Mouse (Mus musculus) embryonic fibroblast, embryonic 13.5 days (primary cell): Measurements from ENCODE around the gene Tnfrsf8.

Source experiments
- CTCF ChIP-seq: IDR thresholded peaks from 2 replicates; pipeline ENCODE4 v1.5.1; 2011; ENCODE audit warnings: mild to moderate bottlenecking, control low read depth, low read length, moderate library complexity, borderline replicate concordance; ENCODE audit not compliant: insufficient read depth
- POLR2A ChIP-seq: IDR thresholded peaks from 2 replicates; pipeline ENCODE4 v1.6.1; 2011; ENCODE audit warnings: low read depth, mild to moderate bottlenecking, control low read depth, low read length, moderate library complexity

DNA sequence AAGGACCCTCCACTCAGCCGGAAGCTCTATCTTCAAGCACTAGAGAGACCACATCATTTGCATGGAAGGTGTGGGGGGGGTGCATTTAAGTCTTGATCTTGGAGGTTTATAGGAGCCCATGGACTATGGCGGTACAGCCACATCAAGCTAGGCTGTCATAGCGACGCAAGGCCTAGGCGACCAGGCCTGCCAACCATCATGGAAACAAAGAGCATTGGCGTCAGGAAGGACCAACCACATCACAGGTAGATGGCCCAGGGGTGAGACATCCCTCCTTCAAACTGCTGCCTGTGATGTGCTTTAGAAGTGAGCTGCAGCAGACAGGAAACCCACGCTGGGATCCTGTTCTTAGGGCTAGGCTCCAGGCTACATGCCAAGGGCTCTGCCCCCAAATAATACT lies 78.9 kb downstream of the Tnfrsf8 start:
- TF ChIP-seq CTCF: no peak
- TF ChIP-seq POLR2A: no peak
